Mouse (Mus musculus) heart, postnatal 0 days (tissue): ENCODE measurements at regions not wholly inside any gene's neighbourhood (a gene's known extent, or its start where the extent isn't known, plus 50 kb on each side); places are given as distances from the start of the nearest gene placed in this dataset.

Experiments
- CTCF ChIP-seq: IDR thresholded peaks from 2 replicates; pipeline ENCODE4 v1.5.1; 2016; ENCODE audit warnings: antibody characterized with exemption, control low read depth, low read depth
- EP300 ChIP-seq: IDR thresholded peaks from 2 replicates; pipeline ENCODE4 v1.6.1; 2016; ENCODE audit warnings: antibody characterized with exemption, low read depth

- no peak for TF ChIP-seq CTCF
- TF ChIP-seq EP300 = no peak
Measured at GRCm38 (mm10) chr8:26895867-26896266, 81.3 kb upstream of the Zfp703 start.
